Mouse (Mus musculus) small intestine, adult 2 months (tissue): ENCODE measurements around the gene Fhl3. TPM values are rescaled to one million over a fixed set of nuclear protein-coding genes. Genes with fewer than 3 reads are reported as not detected.

Experiments used
- H3K27ac ChIP-seq: fragments of 200-500 bp; 2 replicates; pipeline ENCODE4 v1.5.1; 2012; ENCODE audit warnings: low read depth, low read length, control low read depth, inconsistent platforms; ENCODE audit not compliant: insufficient read depth
- H3K27me3 ChIP-seq: fragments of 200-500 bp; 2 replicates; pipeline ENCODE4 v1.6.1; 2012; ENCODE audit warnings: mild to moderate bottlenecking, moderate library complexity, low read length, inconsistent platforms; ENCODE audit not compliant: control insufficient read depth, insufficient read depth
- H3K36me3 ChIP-seq: fragments of 200-500 bp; 2 replicates; pipeline ENCODE4 v1.6.1; 2012; ENCODE audit warnings: mild to moderate bottlenecking, low read length, control low read depth, inconsistent platforms; ENCODE audit not compliant: control insufficient read depth, insufficient read depth
- H3K4me1 ChIP-seq: fragments of 200-500 bp; 2 replicates; pipeline ENCODE4 v1.6.1; 2012; ENCODE audit warnings: low read length, inconsistent platforms, mixed read lengths; ENCODE audit not compliant: control insufficient read depth, insufficient read depth, insufficient read length
- H3K4me3 ChIP-seq: fragments of 200-500 bp; 2 replicates; pipeline ENCODE4 v1.5.1; 2012; ENCODE audit warnings: low read depth, mild to moderate bottlenecking, control low read depth, inconsistent platforms, low read length, moderate library complexity
- CTCF ChIP-seq: fragments of 200-500 bp; IDR thresholded peaks from 2 replicates; pipeline ENCODE4 v1.5.1; 2012; ENCODE audit warnings: low read depth, mild to moderate bottlenecking, control low read depth, inconsistent platforms, low read length, moderate library complexity, mixed read lengths; ENCODE audit not compliant: insufficient replicate concordance, insufficient read length; ENCODE audit errors: extremely low read depth
- POLR2A ChIP-seq: fragments of 200-500 bp; IDR thresholded peaks from 2 replicates; pipeline ENCODE4 v1.6.1; 2012; ENCODE audit warnings: low read depth, mild to moderate bottlenecking, control low read depth, inconsistent platforms, low read length, moderate library complexity
- WGBS: fragments of 180-500 bp; shearing (Covaris S2); methylation state at CpG from one replicate; pipeline ENCODE4 v1.1.7; 2018; 5-methylcytosine and 5-hydroxymethylcytosine counted together
- polyA plus RNA-seq: library from polyadenylated mRNA; depleted of rRNA; stranded (reverse); fragments of >200 nt; gene quantifications from 2 replicates; pipeline ENCODE4 v1.2.3, GENCODE M21; 2012; rRNA removed

The Fhl3 gene
- polyA plus RNA-seq, 1 experiment, result 9.2 TPM

DNA sequence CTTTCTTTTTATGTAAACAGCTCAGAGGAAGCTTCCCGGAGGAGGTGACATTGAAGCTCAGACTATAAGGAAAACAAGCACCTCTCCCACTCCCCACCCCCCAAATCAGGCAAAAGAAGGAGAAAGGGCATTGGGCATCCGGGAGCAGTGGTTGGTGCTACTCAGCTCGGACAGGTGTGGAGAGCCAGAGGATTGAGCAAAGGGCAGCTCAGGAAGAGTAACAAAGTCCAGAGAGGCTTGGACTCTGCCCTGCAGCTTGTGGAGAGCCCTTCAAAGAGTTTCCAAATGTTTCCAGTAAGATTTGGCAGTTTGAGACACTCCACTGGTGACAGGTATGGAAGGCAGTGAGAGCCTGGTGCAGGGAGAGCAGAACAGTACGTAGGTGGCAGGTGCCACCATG, 47.4 kb downstream of the Fhl3 start:
- Histone ChIP-seq H3K4me3 (no peak overlapping the region), H3K4me1 (peaks cover 21% of the 10 kb centered on the region; the same call in 1 of the 2 replicates), H3K27me3 (no peaks in the 10 kb centered on the region), H3K36me3 (no peaks in the 10 kb centered on the region), H3K27ac (peak overlapping the region; percentile 92)
- 20% methylated on average over 4 of the region's 4 CpGs for WGBS
- TF ChIP-seq CTCF (no peak), POLR2A (no peak)

DNA sequence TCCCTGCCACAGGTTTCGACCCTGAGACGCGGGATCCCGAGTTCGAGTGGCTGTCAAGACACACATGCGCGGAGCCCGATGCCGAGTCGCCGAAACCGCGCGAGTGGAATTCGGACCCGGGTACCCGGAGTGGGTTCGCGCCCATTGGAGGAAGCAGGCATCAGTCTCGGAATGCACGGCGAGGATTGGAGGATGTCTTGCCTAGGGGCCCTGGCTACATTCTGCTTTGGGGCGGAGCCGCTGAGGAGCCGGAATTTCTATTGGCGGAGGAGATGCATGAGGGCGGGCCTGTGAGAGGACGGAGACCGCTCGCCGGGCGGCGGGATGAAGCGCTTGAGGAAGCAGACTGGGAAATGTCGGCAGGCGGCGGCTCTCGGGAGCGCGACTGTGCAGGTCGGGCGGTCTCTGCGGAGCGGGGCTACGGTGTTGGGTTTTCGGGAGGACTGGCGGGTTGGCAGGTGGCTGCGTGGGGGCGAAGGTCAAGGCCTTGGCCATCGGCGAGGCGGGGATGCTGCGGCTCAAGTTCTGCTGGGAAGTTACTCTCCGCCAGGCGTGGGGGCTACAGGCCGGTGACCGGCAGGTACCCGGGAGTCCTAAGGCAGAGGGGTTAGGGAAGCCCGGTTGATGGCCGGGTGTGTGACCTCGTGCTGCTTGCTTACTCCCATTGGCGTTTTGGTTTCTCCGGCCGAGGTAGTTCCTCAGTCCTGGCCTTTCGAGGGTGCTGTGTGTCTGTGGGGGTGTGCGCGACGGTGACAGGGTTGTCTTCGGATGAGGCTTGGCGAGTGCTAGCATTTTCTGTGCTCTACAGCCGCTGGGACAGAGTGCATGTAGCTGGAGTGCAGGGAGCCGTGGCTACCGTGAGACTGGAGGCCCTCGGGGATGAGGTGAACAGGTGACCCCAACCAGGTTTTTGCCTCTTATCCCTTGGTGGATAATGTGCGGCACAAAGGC, 51.1 kb downstream of the Fhl3 start:
- no peaks in the 10 kb centered on the region for H3K36me3 ChIP-seq
- H3K27me3 ChIP-seq, result no peaks in the 10 kb centered on the region
- peaks cover 26% of the 10 kb centered on the region; the same call in 1 of the 2 replicates for H3K4me1 ChIP-seq
- TF ChIP-seq CTCF, result no peak
- peak; percentile 82 for TF ChIP-seq POLR2A
- WGBS, result under 1% methylated on average over 75 of the region's 75 CpGs
- H3K4me3 ChIP-seq, result peak overlapping the region; percentile 88
- peak overlapping the region; percentile 71 for H3K27ac ChIP-seq

DNA sequence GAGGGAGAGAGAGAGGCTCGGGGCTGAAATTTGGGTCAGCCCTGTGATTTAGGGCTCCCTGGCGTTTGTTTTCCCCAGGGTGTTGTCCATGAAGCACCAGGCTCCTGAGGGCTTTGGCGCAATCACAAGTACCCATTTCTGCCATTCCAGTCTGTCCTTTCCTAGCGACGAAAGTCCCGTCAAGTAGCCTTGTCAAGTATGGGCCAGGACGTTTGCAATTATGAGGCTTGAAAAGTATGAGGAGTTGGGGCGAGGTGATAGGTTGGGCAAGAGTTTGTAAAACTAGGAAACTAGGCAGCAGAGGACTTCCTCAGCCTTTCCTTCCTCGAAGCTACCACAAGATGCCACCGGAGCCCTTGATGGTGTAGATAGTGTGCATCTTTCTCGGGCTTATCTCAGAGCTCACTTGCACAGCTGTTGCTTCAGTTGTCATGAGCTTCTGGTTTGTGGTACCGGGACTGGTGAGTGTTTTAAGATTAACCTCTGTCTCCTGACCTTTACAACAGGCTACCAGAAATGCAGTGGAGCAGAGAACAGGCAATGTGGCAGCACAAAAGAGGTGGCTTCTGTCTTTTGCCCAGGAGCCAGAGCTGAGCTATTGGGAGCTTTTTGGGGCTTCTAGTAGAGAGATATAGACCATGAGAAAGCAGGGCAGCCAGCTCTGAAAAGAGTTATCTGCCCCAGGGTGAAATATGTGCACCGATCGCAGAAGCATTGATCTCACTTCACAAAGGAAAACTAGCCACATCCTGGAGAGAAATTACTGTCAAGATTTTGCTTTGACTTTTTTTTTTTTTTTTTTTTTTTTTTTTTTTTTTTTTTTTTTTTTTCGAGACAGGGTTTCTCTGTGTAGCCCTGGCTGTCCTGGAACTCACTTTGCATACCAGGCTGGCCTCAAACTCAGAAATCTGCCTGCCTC, 52.0 kb downstream of the Fhl3 start:
- 13% methylated on average over 15 of the region's 15 CpGs for WGBS
- TF ChIP-seq CTCF (0 out of 2 replicates have a peak, but pooled peaks have one; percentile 4), POLR2A (no peak)
- Histone ChIP-seq H3K4me3 (peak overlapping the region; percentile 88), H3K27ac (peak overlapping the region; percentile 71), H3K36me3 (no peaks in the 10 kb centered on the region), H3K4me1 (peaks cover 20% of the 10 kb centered on the region; the same call in 1 of the 2 replicates), H3K27me3 (no peaks in the 10 kb centered on the region)

DNA sequence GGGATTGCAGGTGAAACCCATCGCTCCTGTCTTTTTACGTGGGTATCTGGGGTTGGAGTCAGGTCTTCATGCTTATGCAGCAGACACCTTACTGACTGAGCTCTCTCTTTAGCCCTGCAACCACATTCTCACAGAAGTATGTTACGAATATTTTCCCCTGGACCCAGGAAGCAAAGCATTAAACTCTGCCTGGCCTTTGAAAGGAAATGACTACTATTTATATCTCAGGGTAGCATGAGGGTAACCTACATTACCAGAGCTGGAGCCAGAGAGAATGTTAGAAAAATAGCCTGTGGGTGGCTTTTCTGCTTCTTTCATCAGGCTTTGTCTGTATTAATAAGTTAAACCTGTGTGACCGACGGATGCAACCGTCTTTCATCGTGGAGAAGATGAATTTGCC, 55.0 kb downstream of the Fhl3 start:
- TF ChIP-seq CTCF, result no peak
- TF ChIP-seq POLR2A, result no peak
- Histone ChIP-seq H3K4me1 (peaks cover 25% of the 10 kb centered on the region), H3K4me3 (no peak overlapping the region), H3K36me3 (no peaks in the 10 kb centered on the region), H3K27me3 (no peaks in the 10 kb centered on the region), H3K27ac (peak overlapping the region; percentile 51)
- 36% methylated on average over 7 of the region's 7 CpGs for WGBS

Other genes with a start within 250 kb of the Fhl3 start
- not detected in 2 replicates for gene 3100002H09Rik, start 89.9 kb upstream of the Fhl3 start, polyA plus RNA-seq
- gene Pou3f1, start 43.9 kb upstream of the Fhl3 start, polyA plus RNA-seq, result 0.04 and 0.09 TPM in 2 replicates
- gene Utp11, start 7.1 kb upstream of the Fhl3 start, polyA plus RNA-seq, result 0.57 and 0.85 TPM in 2 replicates
- 3.3 and 7.2 TPM in 2 replicates for gene Sf3a3, start 14.1 kb downstream of the Fhl3 start, polyA plus RNA-seq
- gene Inpp5b, start 41.1 kb downstream of the Fhl3 start, polyA plus RNA-seq, result 21.8 and 26.7 TPM in 2 replicates
- gene Mtf1, start 101.4 kb downstream of the Fhl3 start, polyA plus RNA-seq, result 2.8 and 12.4 TPM in 2 replicates
- 22.4 and 24.3 TPM in 2 replicates for gene Yrdc, start 150.0 kb downstream of the Fhl3 start, polyA plus RNA-seq
- gene 1110065P20Rik, start 150.5 kb downstream of the Fhl3 start, polyA plus RNA-seq, result 29.9 and 31.4 TPM in 2 replicates
- 0.25 and 0.33 TPM in 2 replicates for gene Maneal, start 161.5 kb downstream of the Fhl3 start, polyA plus RNA-seq
- gene Epha10, start 180.2 kb downstream of the Fhl3 start, polyA plus RNA-seq, result not detected in 2 replicates
- gene 9930104L06Rik, start 236.3 kb downstream of the Fhl3 start, polyA plus RNA-seq, result 5.2 and 7.1 TPM in 2 replicates
- gene Cdca8, start 238.6 kb downstream of the Fhl3 start, polyA plus RNA-seq, result 8.4 and 18.7 TPM in 2 replicates